Mouse (Mus musculus): ENCODE measurements around the gene Cphx1.
"Not testable (repeated sequence)": the region's sequence is repeated elsewhere in the genome, so short reads cannot be mapped to it uniquely, and the experiment has no call there.

Cphx1 gene

DNA sequence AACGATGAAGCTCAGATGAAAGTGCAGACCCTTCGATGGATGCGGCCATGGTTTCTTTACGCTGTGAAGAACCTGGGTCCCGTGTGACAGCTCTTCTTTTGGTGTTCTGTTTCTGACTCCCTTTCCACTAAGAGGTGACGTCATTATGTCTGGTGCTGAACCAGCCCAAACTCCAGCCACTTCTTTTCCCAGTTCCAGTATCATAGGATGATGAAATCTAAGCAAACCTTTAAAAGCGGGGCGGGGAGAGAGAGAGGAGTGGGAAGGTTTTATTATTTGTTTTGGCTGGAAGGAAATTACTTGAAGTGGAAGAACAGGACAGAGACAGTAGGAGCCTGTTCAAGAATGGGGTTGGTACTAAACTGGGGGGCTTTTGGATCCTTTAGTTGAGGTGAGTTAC is at the start of gene Cphx1:
Gene Cphx1 (plus strand): TSS at position 301 of the 400 bp plus-strand sequence.
- DNase-seq = not testable (repeated sequence)

DNA sequence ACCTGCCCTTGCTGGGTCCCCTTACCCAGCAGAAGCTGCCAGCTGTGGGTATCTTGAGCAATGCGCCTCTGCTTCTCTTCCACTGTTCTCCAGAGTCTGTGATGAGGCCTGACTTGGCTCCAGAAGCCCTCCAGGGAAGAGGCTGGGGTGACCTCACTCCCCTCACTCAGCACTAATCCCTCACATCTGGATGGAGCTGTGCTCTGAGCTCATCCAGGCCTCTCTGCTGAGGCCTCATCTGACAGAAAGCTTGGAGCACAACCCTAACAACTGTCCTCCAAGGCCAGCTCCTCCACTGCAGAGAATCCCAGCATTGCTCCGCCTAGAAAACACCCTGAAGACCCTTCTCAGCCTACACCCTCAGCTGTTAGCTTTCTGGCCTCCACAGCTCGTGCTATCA is 43.5 kb upstream of the Cphx1 start:
- not testable (repeated sequence) for DNase-seq

DNA sequence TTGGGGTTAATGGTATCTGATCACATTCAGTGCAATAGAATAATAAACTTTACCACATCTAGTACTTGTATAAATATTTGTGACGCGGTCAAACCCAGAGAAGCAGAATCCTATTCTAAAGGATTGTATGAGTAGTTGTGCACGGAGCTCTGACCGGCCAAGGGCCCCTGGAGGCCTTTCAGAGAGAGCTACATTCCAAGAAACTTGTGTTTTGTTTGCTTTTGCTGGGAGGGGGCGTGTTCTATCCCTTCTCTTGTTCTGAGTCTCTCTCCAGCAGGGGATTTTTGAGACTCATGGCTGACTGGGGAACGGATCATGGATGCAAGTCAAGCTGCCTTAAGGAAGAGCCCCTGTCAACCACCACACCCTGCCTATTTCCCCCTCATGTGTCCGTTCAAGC is 42.4 kb upstream of the Cphx1 start:
- not testable (repeated sequence) for DNase-seq

DNA sequence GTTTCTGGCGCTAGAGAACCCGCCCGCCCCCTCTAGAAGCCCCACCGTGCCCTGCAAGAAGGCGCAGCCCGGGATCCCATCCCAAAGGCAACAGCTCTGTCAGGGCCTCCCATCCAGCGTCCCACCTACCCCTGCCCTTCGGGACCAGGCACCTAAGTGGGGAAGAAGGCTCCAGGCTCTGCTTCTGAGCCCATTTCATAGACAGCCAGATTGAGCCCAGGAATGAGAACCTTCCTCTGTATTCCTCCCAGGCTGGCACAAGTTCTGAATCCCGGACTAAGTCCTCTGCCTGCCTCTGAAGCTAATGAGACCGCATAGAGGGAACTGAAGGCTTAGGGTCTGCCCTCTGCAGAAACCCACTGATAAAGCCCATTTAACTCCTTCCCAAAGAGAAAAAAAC is 35.1 kb upstream of the Cphx1 start, which contains the start of gene Plac9a:
Gene Plac9a (minus strand): TSS at position 101 of the 400 bp plus-strand sequence.
- not testable (repeated sequence) for DNase-seq

DNA sequence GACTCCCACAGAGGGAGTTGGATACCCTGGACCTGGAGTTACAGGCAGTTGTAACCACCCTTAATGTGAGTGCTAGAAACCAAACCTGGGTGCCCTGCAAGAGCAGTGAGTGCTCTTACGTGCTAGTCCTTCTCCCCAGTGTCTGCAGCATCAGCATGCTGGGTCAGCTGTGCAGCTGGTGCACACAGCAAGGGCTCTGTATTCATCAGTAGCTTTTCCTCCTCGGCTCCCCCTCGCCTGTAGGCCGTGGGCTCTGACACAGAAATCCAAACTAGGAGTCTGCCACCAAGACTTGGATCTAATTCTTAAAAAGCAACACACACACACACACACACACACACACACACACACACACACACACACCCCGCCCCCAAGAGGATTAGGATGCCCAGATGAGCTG is 32.9 kb upstream of the Cphx1 start:
- DNase-seq = not testable (repeated sequence)

DNA sequence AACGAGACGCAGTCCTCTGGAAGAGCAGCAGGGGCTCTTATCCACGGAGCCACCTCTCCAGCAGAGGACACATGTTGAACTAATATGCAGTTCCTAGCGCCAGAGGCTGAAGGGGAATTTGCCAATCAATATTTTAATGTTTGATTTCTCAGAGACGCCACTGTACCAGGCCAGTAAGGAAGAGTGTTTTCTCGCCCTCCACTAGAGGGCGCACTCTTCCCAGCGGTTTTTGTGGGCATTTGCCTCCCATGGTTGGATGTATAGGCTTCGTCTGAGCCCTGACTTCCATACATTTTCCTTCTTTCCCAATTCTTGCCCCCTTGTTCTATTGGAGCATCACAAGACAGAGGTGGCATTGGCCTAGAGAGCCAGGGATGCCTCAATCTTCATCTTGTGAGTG is 30.8 kb upstream of the Cphx1 start:
- DNase-seq = not testable (repeated sequence)

DNA sequence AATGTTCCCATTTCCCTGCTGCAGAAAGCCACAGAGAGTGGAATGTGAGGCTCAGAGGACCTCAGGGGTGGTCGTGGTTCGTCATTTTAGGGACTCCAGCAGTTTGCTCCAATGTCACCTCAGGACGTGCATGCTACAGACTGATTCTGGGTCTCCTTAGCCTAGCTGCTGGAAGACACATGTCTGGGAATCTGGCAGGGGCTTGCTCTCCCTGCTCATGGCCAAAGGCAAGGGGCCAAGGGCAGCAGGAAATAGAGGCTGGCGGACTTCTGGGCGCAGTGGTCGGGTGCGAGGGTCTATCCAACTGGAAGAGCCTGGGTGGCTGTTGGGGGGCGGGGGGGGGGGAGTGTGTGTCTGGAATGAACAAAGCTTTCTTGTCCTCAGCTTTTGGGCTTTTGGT is 29.1 kb upstream of the Cphx1 start:
- DNase-seq = not testable (repeated sequence)

DNA sequence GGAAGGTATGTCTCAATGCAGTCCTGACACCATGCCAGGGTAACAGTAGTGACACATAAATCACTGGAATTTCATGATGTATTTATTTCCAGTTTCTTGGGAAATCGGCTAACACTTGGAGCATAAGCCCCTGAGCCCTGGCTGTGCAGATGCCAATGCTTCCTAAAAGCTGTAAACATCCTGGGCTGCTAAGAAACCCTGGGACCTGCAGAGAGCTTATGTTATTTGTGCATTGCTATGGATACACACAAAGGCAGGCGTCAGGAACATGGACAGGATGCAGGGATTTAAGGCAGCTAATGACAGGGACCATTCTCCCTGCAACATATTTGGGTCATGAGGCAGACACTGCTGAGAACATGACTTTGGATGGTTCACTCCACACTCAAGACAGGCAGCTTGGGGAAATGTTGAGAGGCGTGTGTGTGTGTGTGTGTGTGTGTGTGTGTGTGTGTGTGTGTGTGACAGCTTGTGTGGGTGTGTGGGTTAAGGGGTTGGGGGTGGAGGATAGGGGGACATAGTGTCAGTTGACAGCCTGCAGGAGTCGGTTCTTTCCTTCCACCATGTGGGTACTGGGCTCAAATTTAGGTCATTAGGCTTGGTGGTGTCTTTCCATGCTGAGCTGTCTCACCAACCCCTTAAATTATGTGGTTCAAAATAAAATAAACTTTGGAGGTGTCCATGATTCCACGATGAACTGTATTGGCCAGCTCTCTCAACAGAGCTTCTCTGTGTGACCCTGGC is 19.5 kb upstream of the Cphx1 start:
- DNase-seq = not testable (repeated sequence)

DNA sequence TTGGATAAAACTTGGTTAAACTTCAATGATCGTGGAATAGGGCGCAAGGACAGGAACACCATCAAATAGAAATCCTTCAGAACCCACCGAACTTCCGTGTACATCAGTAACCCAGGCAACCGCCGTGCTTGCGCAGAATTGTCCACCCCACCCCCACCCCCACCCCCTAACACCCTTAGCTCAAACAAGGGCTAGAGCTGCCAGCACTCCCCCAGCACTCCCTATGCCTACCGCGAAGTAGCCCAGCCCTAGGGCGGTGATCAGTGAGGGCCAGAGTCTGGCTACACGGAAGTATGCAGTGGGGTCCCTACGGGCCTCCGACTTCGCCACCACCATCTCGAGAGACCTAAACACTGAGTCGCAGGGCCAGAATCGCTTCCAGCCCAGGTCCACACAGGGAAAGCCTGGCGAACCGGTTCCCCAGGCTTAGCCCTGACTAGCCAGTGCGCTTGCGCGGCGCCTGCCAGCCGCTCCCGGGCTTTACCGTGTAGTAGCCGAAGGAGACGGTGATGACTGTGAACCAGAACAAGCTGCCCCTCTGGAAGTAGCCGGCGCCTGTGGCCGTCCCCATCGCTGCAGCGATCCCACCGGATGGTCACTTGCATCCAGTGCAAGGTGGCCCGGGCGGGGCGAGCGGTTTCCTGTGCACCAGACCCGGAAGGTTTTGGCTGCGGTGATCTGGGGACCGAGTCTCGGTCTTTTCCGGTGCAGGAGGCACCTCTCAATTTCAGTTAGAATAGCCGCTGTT is 11.1 kb upstream of the Cphx1 start:
- DNase-seq = not testable (repeated sequence)

DNA sequence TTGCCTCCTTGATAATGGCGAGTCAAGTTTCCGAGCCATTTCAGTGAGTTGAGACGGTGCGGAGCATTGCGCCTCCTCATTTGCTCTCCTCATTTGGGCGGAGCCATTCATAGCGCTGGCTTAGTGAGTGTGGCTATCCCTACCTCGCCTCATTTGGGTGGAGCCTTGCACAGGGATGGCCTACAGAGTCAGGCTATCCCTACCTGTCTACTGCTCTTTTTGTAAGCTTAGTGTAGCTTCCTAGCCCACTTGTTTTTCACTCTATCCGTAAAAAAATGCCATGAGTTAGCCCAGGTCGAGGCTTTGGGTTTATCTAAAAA is 10.6 kb upstream of the Cphx1 start, which contains the start of gene Tmem254a:
Gene Tmem254a (minus strand): TSS at position 111 of the 320 bp plus-strand sequence.
- not testable (repeated sequence) for DNase-seq

DNA sequence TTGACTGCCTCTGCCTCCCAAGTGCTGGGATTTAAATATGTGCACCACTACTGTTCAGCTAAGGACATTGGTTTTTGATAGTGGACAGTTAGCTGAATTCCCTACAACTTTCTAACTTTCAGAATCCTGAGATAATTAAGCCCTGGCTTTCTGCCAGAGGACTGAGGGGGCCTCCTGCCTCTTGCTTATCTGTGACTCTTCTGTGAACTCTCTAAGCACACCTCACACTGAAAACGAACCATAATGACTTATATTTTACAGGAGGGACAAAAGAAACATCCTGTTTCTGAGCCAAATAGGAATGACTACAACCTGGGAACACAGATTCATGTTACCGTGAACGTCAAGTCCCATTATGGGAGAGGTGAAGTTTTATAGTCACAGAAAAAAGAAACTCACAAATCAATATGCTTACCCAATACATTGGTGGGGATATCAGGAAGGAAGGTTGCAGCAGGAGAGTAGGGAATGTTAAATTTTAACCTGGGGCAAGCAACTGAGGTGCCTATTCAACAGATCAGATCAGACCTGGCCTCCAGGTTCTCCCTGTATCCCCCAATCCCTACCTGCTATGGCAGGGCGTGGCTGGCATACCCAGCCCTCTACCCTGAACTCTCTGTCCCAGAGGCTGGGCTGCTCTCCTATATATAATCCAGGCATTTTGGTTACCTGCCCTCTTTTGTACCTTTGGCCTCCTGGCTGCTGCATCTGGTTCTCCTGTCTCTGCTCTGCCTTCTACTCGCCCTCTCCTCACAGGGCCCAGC is 1.1 kb upstream of the Cphx1 start:
- DNase-seq = not testable (repeated sequence)

DNA sequence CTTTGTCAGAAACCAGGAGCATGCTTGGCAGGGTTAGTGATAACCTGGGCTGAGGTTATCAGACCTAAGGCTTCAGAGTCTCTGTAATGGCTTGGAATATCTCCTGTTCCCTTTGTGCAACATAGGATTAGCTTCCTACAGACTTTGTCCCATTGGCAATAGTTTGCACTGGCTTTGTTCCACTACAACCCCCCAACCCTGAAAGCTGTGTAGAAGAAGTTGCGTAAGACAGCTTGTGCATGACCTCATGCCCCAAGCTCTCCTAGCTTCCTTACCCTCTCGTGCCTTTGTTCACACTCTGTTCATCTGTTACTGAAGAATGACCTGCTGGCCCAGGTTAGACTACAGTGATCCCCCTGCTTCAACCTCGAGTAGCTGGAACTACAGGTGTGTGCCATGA is 19.8 kb downstream of the Cphx1 start:
- DNase-seq = not testable (repeated sequence)

DNA sequence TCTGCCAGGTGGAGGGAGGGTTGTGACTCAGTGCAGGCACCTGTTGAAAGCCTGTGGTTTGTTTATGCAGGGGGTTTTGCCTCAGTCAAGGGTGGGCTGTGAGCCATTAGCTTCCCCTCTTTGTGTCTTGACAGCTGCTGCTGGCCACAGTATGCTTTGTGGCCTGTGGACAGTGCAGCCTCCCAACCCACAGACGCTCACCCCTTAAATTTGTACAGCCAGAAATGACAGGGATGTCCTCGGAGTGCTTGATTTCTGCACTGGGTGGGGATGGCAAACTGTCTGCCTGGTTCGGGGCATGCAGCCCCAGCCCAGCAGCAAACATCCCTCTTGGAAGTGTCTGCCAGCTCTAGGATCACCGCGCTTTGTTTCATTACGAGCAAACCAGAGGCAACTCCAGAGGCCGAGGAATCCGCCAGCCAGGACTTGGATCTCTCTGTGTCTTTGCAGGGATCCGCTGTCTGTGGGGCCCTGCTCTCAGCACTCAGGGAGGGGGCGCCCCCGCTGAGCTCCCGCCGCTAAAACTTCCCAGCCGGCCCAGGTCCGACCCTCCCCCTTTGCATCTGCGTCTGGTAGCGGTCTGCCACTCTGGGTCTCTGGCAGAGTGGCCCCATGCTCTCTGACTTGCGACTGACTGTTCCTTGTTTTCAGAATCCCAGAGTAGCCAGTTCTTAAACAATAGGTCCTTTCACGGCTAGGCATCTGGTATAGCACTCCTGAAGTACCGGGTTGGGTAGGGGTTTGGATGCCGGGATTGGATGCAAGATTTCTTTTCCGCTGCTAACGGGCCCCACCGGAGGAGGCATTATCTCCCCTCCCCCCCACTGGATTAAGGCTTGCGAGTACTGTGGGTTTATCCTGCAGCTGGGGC is 40.5 kb downstream of the Cphx1 start, which contains the start of gene Duxbl1:
Gene Duxbl1 (plus strand): TSS at position 207 of the 871 bp plus-strand sequence.
- DNase-seq = not testable (repeated sequence)

DNA sequence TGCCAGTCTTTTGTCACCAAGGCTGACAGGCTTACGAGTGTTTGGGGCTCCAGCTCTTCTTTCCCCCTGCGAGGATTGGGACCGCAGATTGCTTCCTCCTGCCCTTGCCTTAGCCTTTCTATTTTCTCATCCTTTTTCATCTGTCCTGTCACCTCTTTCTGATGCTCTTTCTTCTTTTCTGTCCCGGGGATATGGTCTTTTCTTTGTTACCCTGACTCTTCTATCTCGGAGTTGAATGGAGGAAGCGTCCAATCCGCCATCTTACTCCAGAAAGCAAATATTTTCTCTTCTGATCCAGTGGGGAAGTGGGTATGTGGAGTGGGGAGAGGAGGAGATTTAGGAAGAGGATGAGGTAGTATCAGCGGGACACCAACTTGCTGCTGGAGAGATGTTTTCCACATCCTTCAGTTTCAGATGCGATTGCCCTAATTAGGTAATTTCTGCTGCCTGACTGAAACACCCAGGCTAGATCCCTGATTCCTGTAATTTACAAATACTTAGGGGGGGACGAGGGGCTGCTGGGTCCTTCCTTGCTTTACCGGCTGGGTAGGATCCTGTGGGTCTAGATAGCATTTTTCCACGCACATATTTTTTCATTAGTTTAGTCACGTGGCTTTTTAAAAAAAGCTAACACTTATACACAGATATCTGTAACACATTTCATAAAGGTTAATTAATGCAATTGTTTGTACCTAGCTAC is 41.3 kb downstream of the Cphx1 start:
- DNase-seq = not testable (repeated sequence)

DNA sequence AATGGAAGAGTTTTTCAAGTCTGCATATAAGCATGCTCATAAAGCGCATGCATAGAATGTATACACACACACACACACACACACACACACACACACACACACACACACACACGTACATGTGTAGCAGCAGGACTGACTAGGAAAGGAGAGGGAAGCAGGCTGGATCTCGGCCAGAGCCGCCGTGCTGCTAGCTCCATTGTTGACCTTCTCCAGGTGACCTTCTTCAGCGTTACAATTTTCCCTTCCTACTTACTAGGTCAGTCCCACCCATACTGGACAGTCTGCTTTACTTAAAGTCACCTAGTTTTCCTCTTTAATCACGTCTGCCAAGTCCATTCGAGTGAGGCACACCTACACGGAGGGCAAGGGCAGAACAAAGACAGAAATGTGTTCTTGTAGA is 43.8 kb downstream of the Cphx1 start:
- not testable (repeated sequence) for DNase-seq
